Mouse (Mus musculus) B cell, adult 67 days (primary cell): ENCODE data around the gene Olfr1286. TPM values are rescaled to one million over a fixed set of nuclear protein-coding genes. Genes with fewer than 3 reads are reported as not detected.

Experiments used
- total RNA-seq, 2 experiments: library from RNA; stranded (reverse); gene quantifications; 4 replicates each; pipeline ENCODE4 v1.2.4; 2023

Olfr1286 gene
- total RNA-seq, result not detected

GRCm38 (mm10) chr2:111422931-111423330, at the start of gene Olfr1286:
Gene Olfr1286 (minus strand): TSS chr2:111423115.

GRCm38 (mm10) chr2:111448842-111449241, 25.9 kb upstream of the Olfr1286 start, which contains the start of gene Olfr1287:
Gene Olfr1287 (plus strand): TSS chr2:111449142.

GRCm38 (mm10) chr2:111375222-111375621, 47.7 kb downstream of the Olfr1286 start, which contains the start of gene Olfr1284:
Gene Olfr1284 (plus strand): TSS chr2:111375522.

Other genes starting within 250 kb of the Olfr1286 start
- gene 4930430A15Rik, start 193.5 kb downstream of the Olfr1286 start, total RNA-seq, result not detected
- gene Olfr1275, start 187.8 kb downstream of the Olfr1286 start, total RNA-seq, result not detected
- not detected for gene Olfr1276, start 168.6 kb downstream of the Olfr1286 start, total RNA-seq
- gene Olfr1277, start 149.0 kb downstream of the Olfr1286 start, total RNA-seq, result not detected
- gene Olfr1278, start 133.0 kb downstream of the Olfr1286 start, total RNA-seq, result not detected
- gene Olfr1279, start 122.5 kb downstream of the Olfr1286 start, total RNA-seq, result not detected
- not detected for gene Olfr1280, start 109.1 kb downstream of the Olfr1286 start, total RNA-seq
- not detected for gene Olfr1281, start 96.6 kb downstream of the Olfr1286 start, total RNA-seq
- not detected for gene Olfr1282, start 87.0 kb downstream of the Olfr1286 start, total RNA-seq
- not detected for gene Olfr1283, start 56.3 kb downstream of the Olfr1286 start, total RNA-seq
- not detected for gene Olfr1284, start 47.6 kb downstream of the Olfr1286 start, total RNA-seq
- not detected for gene Olfr1287, start 26.0 kb upstream of the Olfr1286 start, total RNA-seq
- gene Olfr1288, start 51.0 kb upstream of the Olfr1286 start, total RNA-seq, result not detected
- not detected for gene Olfr1289, start 57.7 kb upstream of the Olfr1286 start, total RNA-seq
- not detected for gene Olfr1290, start 70.7 kb upstream of the Olfr1286 start, total RNA-seq
- gene Olfr1291-ps1, start 74.1 kb upstream of the Olfr1286 start, total RNA-seq, result not detected
- gene Olfr1293-ps, start 102.1 kb upstream of the Olfr1286 start, total RNA-seq, result not detected
- not detected for gene Olfr1294, start 117.2 kb upstream of the Olfr1286 start, total RNA-seq
- gene Olfr1295, start 146.6 kb upstream of the Olfr1286 start, total RNA-seq, result not detected
- not detected for gene Olfr1297, start 203.4 kb upstream of the Olfr1286 start, total RNA-seq
- not detected for gene Olfr1298, start 226.1 kb upstream of the Olfr1286 start, total RNA-seq
- not detected for gene Olfr1299, start 238.3 kb upstream of the Olfr1286 start, total RNA-seq